Mouse (Mus musculus) heart, adult 2 months (tissue): ENCODE data around the gene Dmc1. TPM values are rescaled to one million over a fixed set of nuclear protein-coding genes. Genes with fewer than 3 reads are reported as not detected.

Experiments
- DNase-seq, 2 experiments: peaks; one replicate each; pipeline ENCODE4 v3.0.0; 2021
- H3K27ac ChIP-seq: fragments of 200-600 bp; 2 replicates; pipeline ENCODE4 v1.8.1; 2022
- H3K27me3 ChIP-seq: fragments of 200-500 bp; 2 replicates; pipeline ENCODE4 v1.6.1; 2012; ENCODE audit warnings: mild to moderate bottlenecking, low read length, inconsistent platforms, mixed read lengths; ENCODE audit not compliant: control insufficient read depth, insufficient read depth
- H3K36me3 ChIP-seq: fragments of 200-500 bp; 2 replicates; pipeline ENCODE4 v1.6.1; 2012; ENCODE audit warnings: low read length, inconsistent platforms; ENCODE audit not compliant: control insufficient read depth, insufficient read depth
- H3K4me1 ChIP-seq: fragments of 200-500 bp; 2 replicates; pipeline ENCODE4 v1.6.1; 2011; ENCODE audit warnings: low read length; ENCODE audit not compliant: control insufficient read depth, insufficient read depth
- H3K4me3 ChIP-seq: fragments of 200-600 bp; 2 replicates; pipeline ENCODE4 v1.8.1; 2022
- H3K79me2 ChIP-seq: fragments of 200-500 bp; replicated peaks from 2 replicates; pipeline ENCODE4 v1.6.1; 2012; ENCODE audit warnings: mild to moderate bottlenecking, inconsistent platforms, low read length, moderate library complexity, mixed read lengths; ENCODE audit not compliant: control insufficient read depth, insufficient read depth
- H3K9ac ChIP-seq: fragments of 200-500 bp; 2 replicates; pipeline ENCODE4 v1.6.1; 2012; ENCODE audit warnings: low read depth, mild to moderate bottlenecking, control low read depth, inconsistent platforms, low read length, mixed read lengths
- CTCF ChIP-seq: fragments of 200-600 bp; IDR thresholded peaks from 2 replicates; pipeline ENCODE4 v1.8.1; 2022; ENCODE audit warnings: antibody characterized with exemption, mild to moderate bottlenecking, moderate library complexity
- EP300 ChIP-seq: fragments of 200-500 bp; IDR thresholded peaks from 2 replicates; pipeline ENCODE4 v1.6.1; 2011; ENCODE audit warnings: low read depth, low read length, control low read depth; ENCODE audit not compliant: insufficient read depth
- POLR2A ChIP-seq: fragments of 200-500 bp; IDR thresholded peaks from 2 replicates; pipeline ENCODE4 v1.6.1; 2011; ENCODE audit warnings: mild to moderate bottlenecking, low read depth, low read length, control low read depth; ENCODE audit not compliant: insufficient read depth
- WGBS: fragments of 180-500 bp; shearing (Covaris S2); methylation state at CpG from one replicate; pipeline ENCODE4 v1.1.7; 2018; 5-methylcytosine and 5-hydroxymethylcytosine counted together
- intact Hi-C: fragments of 180-260 bp; cut with DNase I; formaldehyde crosslinking; loops from one replicate; pipeline ENCODE4 v1.15.1; 2025
- polyA plus RNA-seq: library from polyadenylated mRNA; depleted of rRNA; stranded (reverse); fragments of >200 nt; gene quantifications from 2 replicates; pipeline ENCODE4 v1.2.3, GENCODE M21; 2012
- total RNA-seq, 2 experiments: library from RNA; stranded (reverse); gene quantifications; 2 replicates each; pipeline ENCODE4 v1.2.3; 2021

Dmc1 gene
- total and polyA plus RNA-seq, 3 experiments, result 0.12 TPM; not detected in 2

DNA sequence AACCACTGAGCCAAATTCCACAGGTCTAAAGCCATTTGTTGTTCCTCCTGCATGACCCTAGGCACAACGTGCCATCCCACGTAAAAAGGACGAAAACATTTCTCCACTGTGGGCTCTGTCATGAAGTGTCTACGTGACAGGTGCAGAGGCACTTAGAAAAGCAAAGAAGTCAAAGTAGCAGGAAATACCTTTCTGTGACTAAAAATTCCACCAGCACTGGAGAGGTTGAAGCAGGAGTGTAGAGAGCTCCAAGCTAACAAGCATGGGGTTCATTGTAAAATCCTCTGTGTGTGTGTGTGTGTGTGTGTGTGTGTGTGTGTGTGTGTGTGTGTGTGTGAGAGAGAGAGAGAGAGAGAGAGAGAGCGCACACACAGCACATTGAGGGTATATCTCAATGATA is 52.3 kb downstream of the Dmc1 start:
- Histone ChIP-seq H3K79me2 (no peaks in the 10 kb centered on the region), H3K4me1 (no peaks in the 10 kb centered on the region), H3K27me3 (peaks cover 1% of the 10 kb centered on the region; the same call in 1 of the 2 replicates), H3K9ac (no peak overlapping the region), H3K4me3 (no peak overlapping the region), H3K27ac (no peak overlapping the region), H3K36me3 (no peaks in the 10 kb centered on the region)
- TF ChIP-seq CTCF (no peak), POLR2A (no peak), EP300 (no peak)
- DNase-seq, result no peak
- 62% methylated on average over 5 of the region's 5 CpGs for WGBS
- intact Hi-C loops, result no loop called here

DNA sequence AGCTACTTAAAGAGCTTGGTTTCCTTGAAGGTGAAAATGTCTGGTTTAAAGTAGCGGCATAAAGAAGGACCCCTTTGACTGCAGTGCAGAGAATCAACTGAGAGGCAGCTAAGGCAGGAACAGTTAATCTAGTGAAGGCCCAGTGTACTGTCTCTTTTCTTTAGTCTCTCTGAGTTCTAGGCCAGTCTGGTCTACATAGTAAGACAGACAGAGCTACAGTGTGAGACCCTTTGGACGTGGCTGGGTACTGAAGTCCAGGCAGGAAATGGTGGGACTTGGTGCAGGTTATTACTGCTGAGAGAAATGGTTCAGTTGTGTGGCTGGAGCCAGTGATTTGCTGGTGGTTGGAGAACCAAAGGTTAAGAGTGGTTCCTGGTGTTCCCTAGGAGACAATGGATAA is 56.7 kb downstream of the Dmc1 start:
- Histone ChIP-seq H3K4me3 (no peak overlapping the region), H3K36me3 (peaks cover 19% of the 10 kb centered on the region), H3K79me2 (peaks cover under 1% of the 10 kb centered on the region; the same call in 1 of the 2 replicates), H3K27me3 (peaks cover 1% of the 10 kb centered on the region; the same call in 1 of the 2 replicates), H3K4me1 (no peaks in the 10 kb centered on the region; the same call in 1 of the 2 replicates), H3K9ac (no peak overlapping the region), H3K27ac (no peak overlapping the region)
- WGBS, result 94% methylated on average over 2 of the region's 2 CpGs
- no peak for TF ChIP-seq EP300
- no peak for TF ChIP-seq CTCF
- no peak for TF ChIP-seq POLR2A
- DNase-seq, result no peak
- intact Hi-C loops, result no loop called here

DNA sequence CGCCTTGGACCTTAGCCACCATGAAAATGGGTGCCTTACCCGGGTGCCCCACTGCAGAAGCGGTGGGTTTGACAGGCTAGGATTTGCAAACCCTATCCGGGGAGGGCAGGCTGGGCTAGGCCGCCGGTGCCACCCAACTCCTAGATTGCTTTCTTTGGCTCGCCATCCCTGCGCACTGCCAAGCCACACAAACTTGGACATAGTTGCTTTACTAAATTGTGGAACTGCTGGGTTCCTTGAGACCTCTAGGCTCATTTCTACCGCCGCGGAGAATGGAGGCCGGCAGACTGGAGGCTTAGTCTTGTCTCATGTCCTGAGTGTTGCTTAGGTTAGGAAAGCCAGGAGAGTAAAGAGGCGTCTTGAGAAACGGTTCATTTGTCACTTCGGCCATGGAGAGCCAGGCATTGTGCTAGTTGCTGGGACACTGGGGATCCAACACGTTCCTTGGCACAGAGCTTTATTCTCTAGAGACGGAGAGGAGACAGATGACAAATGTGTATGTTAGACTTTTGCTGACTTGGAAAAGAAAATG is 57.6 kb downstream of the Dmc1 start:
- Histone ChIP-seq H3K79me2 (peaks cover 3% of the 10 kb centered on the region), H3K9ac (peak overlapping the region; percentile 64), H3K27me3 (peaks cover 1% of the 10 kb centered on the region; the same call in 1 of the 2 replicates), H3K4me1 (no peaks in the 10 kb centered on the region; the same call in 1 of the 2 replicates), H3K27ac (peak overlapping the region; percentile 99), H3K36me3 (peaks cover 24% of the 10 kb centered on the region), H3K4me3 (peak overlapping the region; percentile 64)
- TF ChIP-seq EP300 (no peak), CTCF (no peak), POLR2A (no peak)
- intact Hi-C loops, result loop anchor here (2.0 kb wide), 1 partner anchor 31 kb away; the partner anchor contains the start of gene Kdelr3
- no peak for DNase-seq
- 75% methylated on average over 17 of the region's 17 CpGs for WGBS

DNA sequence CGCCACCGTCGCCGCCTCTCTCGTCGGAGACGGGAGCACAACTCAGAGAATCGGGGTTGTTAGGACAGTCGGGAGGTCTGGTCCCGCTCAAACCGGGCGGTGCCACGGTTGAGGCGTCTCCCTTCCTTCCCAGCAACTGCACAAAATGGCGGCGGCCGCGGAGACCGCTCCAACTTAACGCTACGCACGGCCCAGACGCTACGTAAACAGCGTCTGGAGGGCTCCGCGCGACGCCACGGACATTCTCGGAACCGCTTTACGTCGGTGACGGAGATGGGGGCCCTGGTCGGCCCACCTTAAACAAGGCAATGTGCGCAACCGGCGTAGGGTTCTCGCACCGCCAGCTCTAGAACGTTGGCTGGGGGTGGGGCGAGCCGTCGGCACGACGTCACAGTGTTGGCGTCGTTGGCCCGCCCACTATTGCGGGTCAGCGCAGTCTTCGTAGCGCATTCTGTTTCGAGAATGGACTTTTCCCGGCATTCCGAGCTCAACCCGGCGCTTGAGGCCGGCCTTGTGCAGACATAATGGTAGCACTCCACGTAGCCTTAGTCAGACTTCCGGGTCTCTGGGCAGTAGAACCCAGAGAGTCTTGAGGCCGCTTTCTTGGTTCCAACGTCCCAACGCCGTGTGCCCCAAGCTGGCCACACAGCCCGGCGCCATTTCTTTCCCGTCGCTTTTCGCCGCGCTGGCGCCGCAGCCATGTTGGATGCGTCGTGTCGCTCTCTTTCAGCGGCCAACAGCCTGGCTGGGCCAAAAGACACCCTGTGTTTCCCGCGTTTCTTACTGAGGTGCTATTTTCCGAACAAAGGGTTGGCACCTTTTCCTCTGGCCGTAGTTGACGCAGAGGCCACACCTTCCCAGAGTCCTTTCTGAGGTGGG is 58.3 kb downstream of the Dmc1 start, which contains the start of gene Ddx17:
TSS of gene Ddx17 (minus strand) at position 332 of the 879 bp plus-strand sequence.
- Histone ChIP-seq H3K4me1 (no peaks in the 10 kb centered on the region; the same call in 1 of the 2 replicates), H3K27me3 (no peaks in the 10 kb centered on the region; the same call in 1 of the 2 replicates), H3K36me3 (peaks cover 30% of the 10 kb centered on the region), H3K4me3 (peak within 1 kb of the TSS; percentile 98), H3K9ac (peak within 1 kb of the TSS; percentile 94), H3K27ac (peak within 1 kb of the TSS; percentile 100), H3K79me2 (peaks cover 3% of the 10 kb centered on the region)
- 3% methylated on average over 84 of the region's 84 CpGs for WGBS
- DNase-seq, result peak; percentile 97 to 100
- TF ChIP-seq CTCF (no peak), EP300 (peak; percentile 27; the same call in 1 of the 2 replicates), POLR2A (peak; percentile 92)
- intact Hi-C loops, result loop anchor here (2.0 kb wide), 1 partner anchor 30 kb away; the partner anchor contains the start of gene Kdelr3

DNA sequence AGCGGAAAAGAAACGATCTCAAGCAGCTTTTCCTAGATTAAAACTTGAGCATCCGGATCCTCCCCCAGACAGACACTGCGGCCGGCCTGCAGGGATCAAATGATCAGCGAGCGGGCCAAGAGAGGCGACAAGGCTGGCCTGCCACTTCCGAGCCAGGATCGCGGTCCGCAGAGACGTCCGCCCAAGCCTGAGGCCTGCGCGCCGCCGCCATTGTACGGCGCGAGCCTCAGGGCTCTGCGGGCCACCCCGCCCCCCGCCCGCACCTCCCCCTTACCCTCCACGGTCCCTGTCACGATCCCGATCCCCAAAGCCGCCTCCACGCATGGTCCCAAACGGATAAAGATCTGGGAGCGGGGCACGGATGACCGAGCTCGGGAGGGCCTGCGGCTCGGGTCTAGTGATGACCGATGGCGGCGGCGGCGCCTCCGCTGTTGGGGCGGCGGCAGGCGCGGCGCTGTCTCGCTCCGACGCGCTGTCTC is 58.9 kb downstream of the Dmc1 start:
- H3K79me2 ChIP-seq, result peaks cover 3% of the 10 kb centered on the region
- H3K9ac ChIP-seq, result peak overlapping the region; percentile 94
- no peaks in the 10 kb centered on the region; the same call in 1 of the 2 replicates for H3K27me3 ChIP-seq
- TF ChIP-seq POLR2A (no peak), CTCF (no peak), EP300 (no peak)
- intact Hi-C loops, result loop anchor here (2.0 kb wide), 1 partner anchor 29 kb away; the partner anchor contains the start of gene Kdelr3
- under 1% methylated on average over 52 of the region's 52 CpGs for WGBS
- peak overlapping the region; percentile 100 for H3K27ac ChIP-seq
- H3K4me1 ChIP-seq, result no peaks in the 10 kb centered on the region; the same call in 1 of the 2 replicates
- H3K36me3 ChIP-seq, result peaks cover 35% of the 10 kb centered on the region
- DNase-seq, result peak in 1 of 2 experiments; percentile 87
- H3K4me3 ChIP-seq, result peak overlapping the region; percentile 98
